Comparison of ENCODE assay signal across 8 mouse cellular contexts in genomic region chr11:95106440-95107236, GRCm38 (mm10). TPM values are rescaled to one million over a fixed set of nuclear protein-coding genes. Genes with fewer than 3 reads are reported as not detected.
A peak's percentile ranks its signal among the peaks of the same experiment; 100 is the strongest.
DNase-seq lines count a peak whose midpoint lies in the region; ATAC-seq and TF ChIP-seq lines count a peak whose summit lies in the region.

No protein-coding gene starts in this region.

- H3K27me3 ChIP-seq in intestine, embryonic 14.5 days (replicated peaks; ENCODE audit: control insufficient read depth, insufficient read depth, low read length) = no peaks in the 10 kb centered on the region
- no peaks in the 10 kb centered on the region for H3K27me3 ChIP-seq in midbrain, embryonic 14.5 days (ENCODE audit: control insufficient read depth, insufficient read depth, low read length)

- no peak overlapping the region for H3K4me2 ChIP-seq in intestine, embryonic 14.5 days (ENCODE audit: low read length)
- peak overlapping the region; percentile 33; the same call in 1 of the 2 replicates for H3K4me2 ChIP-seq in midbrain, embryonic 14.5 days (ENCODE audit: low read length)

- intact Hi-C loops in gastrocnemius, postnatal 14 days (cut with DNase I; ENCODE audit: low total_unique reads) = loop anchor here (2.0 kb wide), 1 partner anchor 60 kb away; no protein-coding TSS in a partner anchor
- intact Hi-C loops in left cerebral cortex, postnatal 10 days (cut with DNase I) = loop anchor here (2.0 kb wide), 1 partner anchor 60 kb away; no protein-coding TSS in a partner anchor

- H3K4me3 ChIP-seq in cortical plate, adult 2 months (ENCODE audit: insufficient read depth, low read length) = no peak overlapping the region
- no peak overlapping the region for H3K4me3 ChIP-seq in intestine, embryonic 14.5 days (ENCODE audit: low read depth, low read length)
- H3K4me3 ChIP-seq in midbrain, embryonic 14.5 days (replicated peaks; ENCODE audit: low read depth, low read length) = no peak overlapping the region

- TF ChIP-seq POLR2A in cortical plate, adult 2 months (IDR thresholded peaks at IDR 0.05; ENCODE audit: extremely low read depth, insufficient read depth, low read length) = no peak

- WGBS in intestine, embryonic 14.5 days = 35% methylated on average over 23 of the region's 23 CpGs
- WGBS in midbrain, embryonic 14.5 days = 33% methylated on average over 23 of the region's 23 CpGs

- H3K9ac ChIP-seq in intestine, embryonic 14.5 days (ENCODE audit: low read length) = no peak overlapping the region
- no peak overlapping the region for H3K9ac ChIP-seq in midbrain, embryonic 14.5 days (replicated peaks; ENCODE audit: low read length)

- H3K9me3 ChIP-seq in intestine, embryonic 14.5 days (ENCODE audit: control insufficient read depth, low read length) = no peaks in the 10 kb centered on the region
- H3K9me3 ChIP-seq in midbrain, embryonic 14.5 days (ENCODE audit: control insufficient read depth, low read length) = no peaks in the 10 kb centered on the region

- no peaks in the 10 kb centered on the region for H3K4me1 ChIP-seq in cortical plate, adult 2 months (ENCODE audit: control insufficient read depth, insufficient read depth, low read length)
- H3K4me1 ChIP-seq in intestine, embryonic 14.5 days (replicated peaks; ENCODE audit: control insufficient read depth, insufficient read depth, low read length) = peaks cover 15% of the 10 kb centered on the region
- H3K4me1 ChIP-seq in midbrain, embryonic 14.5 days (ENCODE audit: control insufficient read depth, insufficient read depth, low read length) = peaks cover 5% of the 10 kb centered on the region; the same call in 1 of the 2 replicates

- ATAC-seq in intestine, embryonic 14.5 days (replicated peaks; ENCODE audit: low FRiP score, low TSS enrichment, low read depth) = peak; percentile 51; the same call in 1 of the 2 replicates
- ATAC-seq in midbrain, embryonic 14.5 days (ENCODE audit: low FRiP score, low TSS enrichment) = 0 out of 2 replicates have a peak, but pooled peaks have one; percentile 14

- H3K27ac ChIP-seq in cortical plate, adult 2 months (ENCODE audit: insufficient read depth, low read length) = no peak overlapping the region
- no peak overlapping the region for H3K27ac ChIP-seq in intestine, embryonic 14.5 days (ENCODE audit: low read depth)
- no peak overlapping the region for H3K27ac ChIP-seq in midbrain, embryonic 14.5 days (replicated peaks; ENCODE audit: low read depth, low read length)

- DNase-seq in urinary bladder, adult 18-20 months (ENCODE audit: low spot score in 2 of 2) = peak; percentile 66 to 79
- no peak for DNase-seq in urinary bladder, adult 2 months (ENCODE audit: low spot score)
- peak; percentile 77 for DNase-seq in gastrocnemius, postnatal 14 days
- DNase-seq in intestine, embryonic 14.5 days (ENCODE audit: low spot score) = peak; percentile 94
- DNase-seq in left cerebral cortex, postnatal 10 days (ENCODE audit: extremely low spot score in 1 of 2, low spot score in 2 of 2) = peak; percentile 74 to 75
- peak; percentile 89 for DNase-seq in midbrain, embryonic 14.5 days
- peak; percentile 66 to 72 for DNase-seq in spleen, postnatal 10 days (ENCODE audit: low spot score in 2 of 2)

- H3K36me3 ChIP-seq in intestine, embryonic 14.5 days (ENCODE audit: control insufficient read depth, insufficient read depth, low read length) = no peaks in the 10 kb centered on the region
- no peaks in the 10 kb centered on the region for H3K36me3 ChIP-seq in midbrain, embryonic 14.5 days (ENCODE audit: control insufficient read depth, insufficient read depth, low read length)

- peak; percentile 89 for TF ChIP-seq CTCF in cortical plate, adult 2 months (IDR thresholded peaks at IDR 0.05; ENCODE audit: extremely low read depth, insufficient read depth, low read length)

RNA-seq across cellular contexts. Expression of gene Dlx3, which starts 13.3 kb away (rescaled TPM):
- 0.39 and 0.41 TPM in 2 replicates for polyA plus RNA-seq in urinary bladder, adult 2 months (2012; rRNA removed)
- polyA plus RNA-seq in cortical plate, adult 2 months (2012; rRNA removed) = not detected in 2 replicates
- not detected for total RNA-seq in gastrocnemius, postnatal 14 days (2021)
- polyA plus RNA-seq in intestine, embryonic 14.5 days (2014; fragmentation: Nextera tagmentation; extraction: Ambion mirVana) = 0.72 and 0.91 TPM in 2 replicates
- total RNA-seq in left cerebral cortex, postnatal 10 days (2021) = not detected
- polyA plus RNA-seq in midbrain, embryonic 14.5 days (2014; fragmentation: Nextera tagmentation; extraction: Ambion mirVana) = 0.13 and 0.38 TPM in 2 replicates

RNA-seq across cellular contexts. Expression of gene Itga3, which starts 30.0 kb away (rescaled TPM):
- 55.1 and 58.8 TPM in 2 replicates for polyA plus RNA-seq in urinary bladder, adult 2 months (2012; rRNA removed)
- 15.3 and 17.7 TPM in 2 replicates for polyA plus RNA-seq in cortical plate, adult 2 months (2012; rRNA removed)
- total RNA-seq in gastrocnemius, postnatal 14 days (2021) = 1 to 10 TPM; 3.5 to 4.0 TPM
- 24.1 and 29.0 TPM in 2 replicates for polyA plus RNA-seq in intestine, embryonic 14.5 days (2014; fragmentation: Nextera tagmentation; extraction: Ambion mirVana)
- total RNA-seq in left cerebral cortex, postnatal 10 days (2021) = 10 to 100 TPM; 13.6 to 16.2 TPM
- polyA plus RNA-seq in midbrain, embryonic 14.5 days (2014; fragmentation: Nextera tagmentation; extraction: Ambion mirVana) = 9.0 and 11.7 TPM in 2 replicates

RNA-seq across cellular contexts. Expression of gene Dlx4, which starts 39.4 kb away (rescaled TPM):
- polyA plus RNA-seq in urinary bladder, adult 2 months (2012; rRNA removed) = 0.27 and 0.36 TPM in 2 replicates
- polyA plus RNA-seq in cortical plate, adult 2 months (2012; rRNA removed) = 0.26 and 0.29 TPM in 2 replicates
- total RNA-seq in gastrocnemius, postnatal 14 days (2021) = not detected
- not detected in 2 replicates for polyA plus RNA-seq in intestine, embryonic 14.5 days (2014; fragmentation: Nextera tagmentation; extraction: Ambion mirVana)
- not detected for total RNA-seq in left cerebral cortex, postnatal 10 days (2021)
- polyA plus RNA-seq in midbrain, embryonic 14.5 days (2014; fragmentation: Nextera tagmentation; extraction: Ambion mirVana) = 0.12 TPM in 1 of 2 replicates, not detected in the other
